Mouse (Mus musculus) kidney, postnatal 0 days (tissue): ENCODE measurements around the gene Gstm4. TPM values are rescaled to one million over a fixed set of nuclear protein-coding genes. Genes with fewer than 3 reads are reported as not detected.
"Not testable (repeated sequence)": the region's sequence is repeated elsewhere in the genome, so short reads cannot be mapped to it uniquely, and the experiment has no call there.

Experiments used
- ATAC-seq: fragments of 200-750 bp; cut with Nextera tagmentation; replicated peaks from 2 replicates; pipeline ENCODE4 v1.8.0; 2017; ENCODE audit warnings: low read depth, moderate number of reproducible peaks, moderate TSS enrichment, moderate library complexity; ENCODE audit not compliant: low FRiP score
- DNase-seq: peaks from one replicate; pipeline ENCODE4 v3.0.0-alpha.2; 2016; ENCODE audit warnings: low spot score
- H3K27ac ChIP-seq: fragments of 300-500 bp; sonication (generic); 2 replicates; pipeline ENCODE4 v1.5.1; 2014; ENCODE audit warnings: mild to moderate bottlenecking
- H3K27me3 ChIP-seq: fragments of 300-500 bp; sonication (generic); 2 replicates; pipeline ENCODE4 v1.6.1; 2014; ENCODE audit warnings: low read length, mixed read lengths; ENCODE audit not compliant: insufficient read depth
- H3K36me3 ChIP-seq: fragments of 300-500 bp; sonication (generic); 2 replicates; pipeline ENCODE4 v1.6.1; 2014; ENCODE audit warnings: low read length, mixed read lengths; ENCODE audit not compliant: insufficient read depth
- H3K4me1 ChIP-seq: fragments of 300-500 bp; sonication (generic); replicated peaks from 2 replicates; pipeline ENCODE4 v1.6.1; 2014; ENCODE audit warnings: antibody characterized with exemption, low read length, mixed read lengths; ENCODE audit not compliant: insufficient read depth
- H3K4me2 ChIP-seq: fragments of 300-500 bp; sonication (generic); 2 replicates; pipeline ENCODE4 v1.6.1; 2014; ENCODE audit warnings: mild to moderate bottlenecking, low read length, moderate library complexity, mixed read lengths
- H3K4me3 ChIP-seq: fragments of 300-500 bp; sonication (generic); replicated peaks from 2 replicates; pipeline ENCODE4 v1.5.1; 2014; ENCODE audit warnings: low read depth, low read length
- H3K9ac ChIP-seq: fragments of 300-500 bp; sonication (generic); 2 replicates; pipeline ENCODE4 v1.6.1; 2014; ENCODE audit warnings: low read depth, low read length
- H3K9me3 ChIP-seq: fragments of 300-500 bp; sonication (generic); replicated peaks from 2 replicates; pipeline ENCODE4 v1.6.1; 2016; ENCODE audit warnings: low read length, inconsistent platforms, mixed read lengths
- CTCF ChIP-seq: IDR thresholded peaks from 2 replicates; pipeline ENCODE4 v1.5.1; 2016; ENCODE audit warnings: antibody characterized with exemption, low read depth, mild to moderate bottlenecking, moderate library complexity
- WGBS: fragments of 180-500 bp; shearing (Covaris S2); extraction: QIAGEN DNeasy Blood & Tissue Kit; methylation state at CpG from one replicate; pipeline ENCODE4 v1.1.7; 2014; 5-methylcytosine and 5-hydroxymethylcytosine counted together
- polyA plus RNA-seq: library from polyadenylated mRNA; unstranded; fragments of >200 nt; fragmentation: Nextera tagmentation; extraction: Ambion mirVana; gene quantifications from 2 replicates; pipeline ENCODE4 v1.2.1, GENCODE M21; 2015

Gstm4 gene
- polyA plus RNA-seq, 1 experiment from 2014 or later: 21.8 TPM

- no peak for ATAC-seq
- H3K4me3 ChIP-seq: no peak overlapping the region
- 83% methylated on average over 3 of the region's 3 CpGs for WGBS
Observed at GRCm38 (mm10) chr3:107999491-107999890, 45.2 kb downstream of the Gstm4 start.

GRCm38 (mm10) chr3:107998591-107998990 is 46.1 kb downstream of the Gstm4 start:
- no peaks in the 10 kb centered on the region for H3K4me1 ChIP-seq
- H3K9me3 ChIP-seq: no peaks in the 10 kb centered on the region
- H3K9ac ChIP-seq: no peak overlapping the region
- no peaks in the 10 kb centered on the region for H3K36me3 ChIP-seq
- TF ChIP-seq CTCF: no peak
- H3K27me3 ChIP-seq: no peaks in the 10 kb centered on the region
- 74% methylated on average over 3 of the region's 3 CpGs for WGBS
- ATAC-seq (no peak), DNase-seq (no peak)
- H3K4me3 ChIP-seq: no peak overlapping the region
- no peak overlapping the region for H3K4me2 ChIP-seq
- H3K27ac ChIP-seq: no peak overlapping the region

More at GRCm38 (mm10) chr3:107999491-107999890, 45.2 kb downstream of the Gstm4 start:
- Histone ChIP-seq H3K4me1 (no peaks in the 10 kb centered on the region), H3K9me3 (no peaks in the 10 kb centered on the region), H3K27me3 (no peaks in the 10 kb centered on the region), H3K36me3 (no peaks in the 10 kb centered on the region), H3K9ac (no peak overlapping the region), H3K4me2 (no peak overlapping the region), H3K27ac (no peak overlapping the region)
- no peak for DNase-seq
- TF ChIP-seq CTCF: no peak

GRCm38 (mm10) chr3:107996576-107996975 is 48.1 kb downstream of the Gstm4 start:
- DNase-seq (no peak), ATAC-seq (no peak)
- Histone ChIP-seq H3K9ac (no peak overlapping the region), H3K27ac (no peak overlapping the region), H3K4me1 (no peaks in the 10 kb centered on the region), H3K27me3 (no peaks in the 10 kb centered on the region), H3K36me3 (no peaks in the 10 kb centered on the region), H3K9me3 (no peaks in the 10 kb centered on the region), H3K4me2 (no peak overlapping the region), H3K4me3 (no peak overlapping the region)
- 82% methylated on average over 4 of the region's 4 CpGs for WGBS
- TF ChIP-seq CTCF: no peak

DNA sequence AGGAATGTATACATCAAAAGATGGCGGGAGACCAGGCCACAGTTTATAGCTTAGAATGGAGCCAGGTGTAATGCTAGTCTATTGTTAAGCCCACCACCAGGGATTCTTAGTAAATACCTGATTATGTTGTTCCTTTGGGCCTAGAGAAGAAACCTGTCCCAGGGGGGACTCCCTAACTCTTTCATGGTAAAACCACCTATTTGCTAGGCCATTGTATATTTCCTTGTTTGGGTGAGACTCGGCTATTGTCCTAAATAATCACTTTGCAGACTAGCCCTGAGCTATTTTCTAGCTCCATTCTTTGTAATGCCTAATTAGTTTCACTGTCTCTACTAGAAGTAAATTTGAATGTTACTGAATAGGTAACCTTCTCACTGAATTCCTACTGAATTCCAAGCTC is 48.7 kb downstream of the Gstm4 start:
- H3K4me2 ChIP-seq, H3K36me3 ChIP-seq, DNase-seq, H3K4me1 ChIP-seq, H3K4me3 ChIP-seq, ATAC-seq, H3K9me3 ChIP-seq, H3K9ac ChIP-seq, H3K27me3 ChIP-seq, H3K27ac ChIP-seq: not testable (repeated sequence)
- whole genome bisulfite sequencing: 81% methylated on average over 2 of the region's 2 CpGs

Other genes with a start within 250 kb of the Gstm4 start
- gene Eps8l3, start 167.7 kb downstream of the Gstm4 start, polyA plus RNA-seq: 0.13 TPM in 1 of 2 replicates, not detected in the other
- 246 and 258 TPM in 2 replicates for gene Gstm5, start 149.1 kb downstream of the Gstm4 start, polyA plus RNA-seq
- gene Gstm7, start 113.1 kb downstream of the Gstm4 start, polyA plus RNA-seq: 17.7 and 18.3 TPM in 2 replicates
- gene Gstm6, start 101.1 kb downstream of the Gstm4 start, polyA plus RNA-seq: 8.5 and 8.8 TPM in 2 replicates
- gene Gstm3, start 75.6 kb downstream of the Gstm4 start, polyA plus RNA-seq: 0.14 and 0.17 TPM in 2 replicates
- gene Gstm2, start 58.4 kb downstream of the Gstm4 start, polyA plus RNA-seq: 148 and 155 TPM in 2 replicates
- gene Gstm1, start 26.9 kb downstream of the Gstm4 start, polyA plus RNA-seq: 177 and 224 TPM in 2 replicates
- gene Ampd2, start 41.8 kb upstream of the Gstm4 start, polyA plus RNA-seq: 35.8 and 38.2 TPM in 2 replicates
- gene Gnat2, start 47.9 kb upstream of the Gstm4 start, polyA plus RNA-seq: 1.0 and 1.2 TPM in 2 replicates
- 134 and 147 TPM in 2 replicates for gene Gnai3, start 101.3 kb upstream of the Gstm4 start, polyA plus RNA-seq
- not detected in 2 replicates for gene Gpr61, start 110.0 kb upstream of the Gstm4 start, polyA plus RNA-seq
- 4.2 and 5.4 TPM in 2 replicates for gene Amigo1, start 141.4 kb upstream of the Gstm4 start, polyA plus RNA-seq
- gene Cyb561d1, start 156.3 kb upstream of the Gstm4 start, polyA plus RNA-seq: 3.1 and 3.4 TPM in 2 replicates
- gene Atxn7l2, start 166.0 kb upstream of the Gstm4 start, polyA plus RNA-seq: 10.9 and 11.0 TPM in 2 replicates
- 3.5 and 3.6 TPM in 2 replicates for gene Sypl2, start 181.8 kb upstream of the Gstm4 start, polyA plus RNA-seq
- gene Psma5, start 212.0 kb upstream of the Gstm4 start, polyA plus RNA-seq: 254 and 255 TPM in 2 replicates
- 11.7 and 12.4 TPM in 2 replicates for gene Sort1, start 239.2 kb upstream of the Gstm4 start, polyA plus RNA-seq